Mouse (Mus musculus) forebrain, postnatal 0 days (tissue): ENCODE data around the gene Adipoq. TPM values are rescaled to one million over a fixed set of nuclear protein-coding genes. Genes with fewer than 3 reads are reported as not detected.

Experiments used
- ATAC-seq: fragments of 200-750 bp; cut with Nextera tagmentation; 2 replicates; pipeline ENCODE4 v1.8.0; 2017; ENCODE audit warnings: mild to moderate bottlenecking, moderate library complexity
- DNase-seq: peaks from one replicate; pipeline ENCODE4 v3.0.0-alpha.2; 2015
- H3K27ac ChIP-seq: fragments of 300-500 bp; sonication (generic); 2 replicates; pipeline ENCODE4 v1.5.1; 2014; ENCODE audit warnings: low read depth, mild to moderate bottlenecking, antibody characterized with exemption, low read length, moderate library complexity, mixed read lengths
- H3K27me3 ChIP-seq: fragments of 300-500 bp; sonication (generic); 2 replicates; pipeline ENCODE4 v1.6.1; 2014; ENCODE audit warnings: mild to moderate bottlenecking, low read length, mixed read lengths; ENCODE audit not compliant: insufficient read depth
- H3K36me3 ChIP-seq: fragments of 300-500 bp; sonication (generic); 2 replicates; pipeline ENCODE4 v1.6.1; 2014; ENCODE audit warnings: mild to moderate bottlenecking, moderate library complexity; ENCODE audit not compliant: insufficient read depth
- H3K4me1 ChIP-seq: fragments of 300-500 bp; sonication (generic); 2 replicates; pipeline ENCODE4 v1.6.1; 2014; ENCODE audit warnings: antibody characterized with exemption; ENCODE audit not compliant: insufficient read depth
- H3K4me2 ChIP-seq: fragments of 300-500 bp; sonication (generic); 2 replicates; pipeline ENCODE4 v1.6.1; 2014; ENCODE audit warnings: low read depth, mild to moderate bottlenecking, moderate library complexity
- H3K4me3 ChIP-seq: fragments of 300-500 bp; sonication (generic); 2 replicates; pipeline ENCODE4 v1.5.1; 2014; ENCODE audit warnings: low read depth, low read length, mixed read lengths
- H3K9ac ChIP-seq: fragments of 300-500 bp; sonication (generic); 2 replicates; pipeline ENCODE4 v1.6.1; 2014; ENCODE audit warnings: mild to moderate bottlenecking
- H3K9me3 ChIP-seq: fragments of 300-500 bp; sonication (generic); 2 replicates; pipeline ENCODE4 v1.6.1; 2016; ENCODE audit warnings: low read length
- CTCF ChIP-seq: sonication (generic); IDR thresholded peaks from 2 replicates; pipeline ENCODE4 v1.5.1; 2016; ENCODE audit warnings: antibody characterized with exemption, control low read depth, low read depth
- WGBS: fragments of 180-500 bp; shearing (Covaris S2); extraction: QIAGEN DNeasy Blood & Tissue Kit; methylation state at CpG from one replicate; pipeline ENCODE4 v1.1.7; 2014; 5-methylcytosine and 5-hydroxymethylcytosine counted together
- polyA plus RNA-seq: library from polyadenylated mRNA; unstranded; fragments of >200 nt; fragmentation: Nextera tagmentation; extraction: Ambion mirVana; gene quantifications from 2 replicates; pipeline ENCODE4 v1.2.1, GENCODE M21; 2015
- total RNA-seq: library from RNA; depleted of rRNA; stranded (reverse); fragments of >200 nt; gene quantifications from 2 replicates; pipeline ENCODE4 v1.2.3, GENCODE M21; 2014

Adipoq gene
- total and polyA plus RNA-seq, 2 experiments from 2014 or later: 0.52 TPM; not detected in 1

- Histone ChIP-seq H3K9me3 (no peaks in the 10 kb centered on the region), H3K4me1 (no peaks in the 10 kb centered on the region), H3K9ac (no peak overlapping the region), H3K4me3 (no peak overlapping the region), H3K27ac (no peak overlapping the region), H3K27me3 (no peaks in the 10 kb centered on the region), H3K36me3 (no peaks in the 10 kb centered on the region), H3K4me2 (no peak overlapping the region)
- no peak for TF ChIP-seq CTCF
- no peak for ATAC-seq
- DNase-seq: no peak
- WGBS: 77% methylated on average over 6 of the region's 6 CpGs
Observed at GRCm38 (mm10) chr16:23164443-23164842, 18.1 kb downstream of the Adipoq start.

- 50% methylated on average over 9 of the region's 9 CpGs for WGBS
- Histone ChIP-seq H3K4me3 (no peak overlapping the region), H3K4me1 (no peaks in the 10 kb centered on the region), H3K27me3 (no peaks in the 10 kb centered on the region), H3K27ac (no peak overlapping the region), H3K4me2 (no peak overlapping the region), H3K9ac (no peak overlapping the region), H3K36me3 (no peaks in the 10 kb centered on the region), H3K9me3 (no peaks in the 10 kb centered on the region)
- ATAC-seq (no peak), DNase-seq (no peak)
- TF ChIP-seq CTCF: no peak
Observed at GRCm38 (mm10) chr16:23165441-23165840, 19.1 kb downstream of the Adipoq start.

GRCm38 (mm10) chr16:23166646-23167045 lies 20.3 kb downstream of the Adipoq start:
- Histone ChIP-seq H3K9ac (no peak overlapping the region), H3K4me2 (no peak overlapping the region), H3K4me3 (no peak overlapping the region), H3K36me3 (no peaks in the 10 kb centered on the region), H3K4me1 (no peaks in the 10 kb centered on the region), H3K9me3 (no peaks in the 10 kb centered on the region), H3K27ac (no peak overlapping the region), H3K27me3 (no peaks in the 10 kb centered on the region)
- no peak for DNase-seq
- no peak for ATAC-seq
- 90% methylated on average over 1 of the region's 1 CpGs for WGBS
- TF ChIP-seq CTCF: no peak

- ATAC-seq (no peak), DNase-seq (no peak)
- Histone ChIP-seq H3K27ac (no peak overlapping the region), H3K4me2 (no peak overlapping the region), H3K4me1 (no peaks in the 10 kb centered on the region), H3K36me3 (no peaks in the 10 kb centered on the region), H3K9me3 (no peaks in the 10 kb centered on the region), H3K4me3 (no peak overlapping the region), H3K27me3 (no peaks in the 10 kb centered on the region), H3K9ac (no peak overlapping the region)
- TF ChIP-seq CTCF: no peak
- 76% methylated on average over 5 of the region's 5 CpGs for WGBS
Observed at GRCm38 (mm10) chr16:23167079-23167478, 20.7 kb downstream of the Adipoq start.

GRCm38 (mm10) chr16:23170813-23171212 lies 24.5 kb downstream of the Adipoq start:
- no peak overlapping the region for H3K4me3 ChIP-seq
- WGBS: 93% methylated on average over 3 of the region's 3 CpGs

GRCm38 (mm10) chr16:23173904-23174303 lies 27.6 kb downstream of the Adipoq start:
- Histone ChIP-seq H3K9me3 (no peaks in the 10 kb centered on the region), H3K9ac (no peak overlapping the region), H3K4me3 (no peak overlapping the region), H3K4me2 (no peak overlapping the region), H3K27me3 (no peaks in the 10 kb centered on the region), H3K4me1 (no peaks in the 10 kb centered on the region), H3K36me3 (no peaks in the 10 kb centered on the region), H3K27ac (no peak overlapping the region)
- TF ChIP-seq CTCF: no peak
- ATAC-seq: no peak
- WGBS: 94% methylated on average over 5 of the region's 5 CpGs
- DNase-seq: no peak

More at GRCm38 (mm10) chr16:23170813-23171212, 24.5 kb downstream of the Adipoq start:
- Histone ChIP-seq H3K27me3 (no peaks in the 10 kb centered on the region), H3K9ac (no peak overlapping the region), H3K9me3 (no peaks in the 10 kb centered on the region), H3K36me3 (no peaks in the 10 kb centered on the region), H3K27ac (no peak overlapping the region), H3K4me1 (no peaks in the 10 kb centered on the region), H3K4me2 (no peak overlapping the region)
- no peak for DNase-seq
- TF ChIP-seq CTCF: no peak
- ATAC-seq: no peak

GRCm38 (mm10) chr16:23174855-23175254 lies 28.5 kb downstream of the Adipoq start:
- H3K36me3 ChIP-seq: no peaks in the 10 kb centered on the region
- no peak overlapping the region for H3K4me3 ChIP-seq
- ATAC-seq (no peak), DNase-seq (no peak)
- H3K27ac ChIP-seq: no peak overlapping the region
- H3K9me3 ChIP-seq: no peaks in the 10 kb centered on the region
- no peak overlapping the region for H3K9ac ChIP-seq
- H3K4me2 ChIP-seq: no peak overlapping the region
- WGBS: 96% methylated on average over 5 of the region's 5 CpGs
- no peaks in the 10 kb centered on the region for H3K4me1 ChIP-seq
- no peak for TF ChIP-seq CTCF
- no peaks in the 10 kb centered on the region for H3K27me3 ChIP-seq

GRCm38 (mm10) chr16:23175956-23176355 lies 29.6 kb downstream of the Adipoq start:
- Histone ChIP-seq H3K4me3 (no peak overlapping the region), H3K4me1 (no peaks in the 10 kb centered on the region), H3K4me2 (no peak overlapping the region), H3K9me3 (no peaks in the 10 kb centered on the region), H3K36me3 (no peaks in the 10 kb centered on the region), H3K27ac (no peak overlapping the region), H3K9ac (no peak overlapping the region), H3K27me3 (no peaks in the 10 kb centered on the region)
- no peak for ATAC-seq
- DNase-seq: no peak
- no peak for TF ChIP-seq CTCF
- 70% methylated on average over 3 of the region's 3 CpGs for WGBS
